Mouse (Mus musculus) layer of hippocampus, adult 8-10 months (tissue): Measurements from ENCODE around the gene Tex26. TPM values are rescaled to one million over a fixed set of nuclear protein-coding genes. Genes with fewer than 3 reads are reported as not detected.

Experiments
- DNase-seq, 2 experiments: peaks; one replicate each; pipeline ENCODE4 v3.0.0; 2022; ENCODE audit warnings: low spot score in 2 of 2
- total RNA-seq, 4 experiments: library from RNA; stranded (reverse); gene quantifications; 2 replicates each; pipeline ENCODE4 v1.2.4; 2022

The Tex26 gene
- total RNA-seq, 4 experiments from 2014 or later, result 0.23 TPM; not detected in 3

DNA sequence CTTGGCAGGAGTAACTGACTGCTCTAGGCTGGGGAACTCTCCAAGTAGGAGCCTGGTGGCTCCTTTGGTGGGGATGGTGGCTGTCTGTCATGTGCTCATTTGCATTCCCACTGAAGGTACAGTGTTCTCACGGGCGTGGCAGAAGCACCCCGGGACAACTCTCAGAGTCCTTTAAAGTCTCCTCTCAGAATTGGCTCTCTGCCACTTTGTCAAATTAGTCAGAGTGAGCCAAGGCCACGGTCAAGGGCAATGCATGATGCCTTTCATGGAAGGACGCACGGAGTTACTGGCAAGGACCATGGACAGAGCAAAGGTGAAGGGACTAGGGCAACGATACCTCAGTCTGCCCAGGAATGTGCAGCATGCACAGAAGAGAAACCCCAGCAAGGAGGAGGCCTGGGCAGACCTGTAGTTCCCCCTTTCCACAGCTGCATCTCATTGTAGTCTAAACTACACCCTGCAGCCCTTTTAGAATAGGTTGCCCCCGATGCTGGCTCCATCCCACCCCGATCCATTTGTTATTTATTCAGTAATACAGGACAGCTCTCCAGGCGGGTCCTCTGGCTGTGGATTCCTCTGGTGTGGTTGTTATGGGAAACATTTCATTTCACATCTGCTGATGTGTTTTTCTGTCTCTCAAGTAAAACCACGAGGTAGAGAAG, 49.0 kb downstream of the Tex26 start:
- no peak for DNase-seq

DNA sequence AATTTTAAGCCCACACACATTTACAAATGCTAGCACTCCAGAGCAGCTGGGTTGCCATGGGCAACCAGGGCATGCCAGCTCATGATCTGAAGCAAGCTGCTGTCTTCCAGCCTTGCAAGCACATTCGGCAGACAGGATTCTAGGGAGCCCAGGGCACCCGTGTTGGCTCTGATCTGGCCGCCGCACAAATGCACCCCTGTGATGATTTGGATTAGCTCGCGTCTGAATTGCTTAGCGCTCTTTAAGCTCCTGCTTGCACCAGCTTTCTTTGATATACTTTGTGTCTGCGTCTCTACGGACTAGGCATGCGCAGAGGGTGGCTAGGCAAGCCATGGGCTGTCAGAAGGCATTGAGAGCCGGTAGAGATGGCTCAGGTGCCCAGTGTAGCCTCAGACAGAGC, 49.7 kb downstream of the Tex26 start:
- DNase-seq, result peak; percentile 89

DNA sequence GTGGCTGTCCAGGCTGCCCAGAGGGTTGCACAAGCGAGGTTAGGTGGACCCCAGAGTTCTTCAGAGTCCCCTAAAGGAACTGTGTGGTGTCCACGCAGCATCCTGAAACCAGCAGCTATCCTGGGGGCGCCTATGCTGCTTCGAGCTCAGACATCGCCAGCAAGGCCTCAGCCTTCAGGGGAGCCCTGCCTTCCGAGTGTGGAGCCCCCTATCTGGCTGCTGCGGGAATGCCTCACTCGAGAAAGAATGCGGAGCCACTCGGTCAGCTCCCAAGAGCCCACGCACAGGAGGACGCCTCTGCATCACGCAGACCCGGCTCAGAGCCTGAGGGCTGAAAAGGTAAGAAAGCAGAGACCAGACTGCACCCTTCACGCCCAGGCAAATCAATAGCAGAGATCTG, 50.8 kb downstream of the Tex26 start:
- DNase-seq, result no peak

DNA sequence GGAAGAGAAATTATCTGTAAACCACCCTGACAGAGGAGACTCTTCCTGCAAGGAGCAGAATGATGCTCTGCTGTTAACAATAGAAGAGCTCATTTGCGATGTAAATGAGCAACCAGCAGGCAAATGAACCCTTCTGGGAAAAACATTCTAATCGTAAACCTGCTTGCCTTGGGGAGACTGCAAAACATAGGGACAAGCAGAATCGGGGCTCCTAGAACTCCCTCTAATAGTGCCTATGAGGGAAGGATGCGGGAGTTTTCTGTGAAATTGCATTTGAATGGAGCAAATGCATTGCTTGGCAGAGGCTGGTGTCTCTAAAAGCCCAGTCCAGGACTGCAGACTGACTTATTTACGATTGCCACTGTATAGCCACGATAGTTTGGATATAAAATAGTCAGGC, 56.2 kb downstream of the Tex26 start:
- no peak for DNase-seq

DNA sequence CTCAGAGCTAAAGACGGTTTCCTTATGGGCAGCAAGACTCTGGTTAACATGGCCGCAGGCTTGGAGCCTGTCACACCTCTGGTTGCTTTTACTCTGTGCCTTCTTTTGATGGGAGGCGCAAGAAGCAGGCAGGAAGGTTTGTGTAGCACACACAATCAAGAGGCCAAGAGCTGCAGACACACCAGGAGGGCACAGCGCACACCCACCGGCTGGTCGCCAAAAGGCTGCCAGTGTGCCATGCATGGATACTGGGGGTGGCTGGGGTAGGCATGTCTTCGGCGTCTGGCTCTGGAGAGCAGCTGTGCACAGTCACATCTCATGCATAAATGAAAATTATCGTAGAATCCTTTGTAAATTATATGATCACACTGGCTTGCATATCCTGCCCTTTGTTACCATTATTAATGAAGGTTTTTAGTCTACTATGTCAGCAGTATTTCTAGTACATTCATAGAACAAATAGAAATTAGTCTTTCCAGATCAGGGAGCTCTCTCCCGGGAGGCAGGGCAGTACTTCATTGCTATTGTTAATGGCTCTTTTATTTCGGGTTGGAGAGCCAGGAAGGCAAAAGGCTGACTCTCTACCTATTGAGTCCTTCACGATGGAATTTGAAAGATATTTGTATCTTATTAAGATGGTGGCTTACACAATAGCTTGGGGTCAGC, 57.1 kb downstream of the Tex26 start:
- no peak for DNase-seq

DNA sequence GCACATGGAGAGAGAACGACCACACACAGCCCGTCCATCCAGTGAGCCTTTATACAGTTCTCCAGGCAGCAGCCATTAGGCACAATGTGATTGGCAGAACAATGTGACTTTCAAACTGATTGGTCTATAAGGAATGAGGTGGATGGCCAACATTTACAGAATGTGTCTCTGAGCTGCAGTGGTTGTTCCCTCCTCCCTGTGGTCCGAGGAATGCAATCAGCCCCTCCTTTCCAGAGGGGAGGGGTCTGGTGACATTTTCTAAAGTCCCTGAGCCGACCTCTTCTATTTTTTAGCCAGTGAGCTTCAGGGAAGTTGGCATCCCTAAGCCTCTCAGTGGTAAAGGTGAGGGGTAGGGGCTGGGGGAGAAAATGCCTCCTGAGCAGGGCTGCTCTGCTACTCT, 60.5 kb downstream of the Tex26 start:
- DNase-seq, result no peak

DNA sequence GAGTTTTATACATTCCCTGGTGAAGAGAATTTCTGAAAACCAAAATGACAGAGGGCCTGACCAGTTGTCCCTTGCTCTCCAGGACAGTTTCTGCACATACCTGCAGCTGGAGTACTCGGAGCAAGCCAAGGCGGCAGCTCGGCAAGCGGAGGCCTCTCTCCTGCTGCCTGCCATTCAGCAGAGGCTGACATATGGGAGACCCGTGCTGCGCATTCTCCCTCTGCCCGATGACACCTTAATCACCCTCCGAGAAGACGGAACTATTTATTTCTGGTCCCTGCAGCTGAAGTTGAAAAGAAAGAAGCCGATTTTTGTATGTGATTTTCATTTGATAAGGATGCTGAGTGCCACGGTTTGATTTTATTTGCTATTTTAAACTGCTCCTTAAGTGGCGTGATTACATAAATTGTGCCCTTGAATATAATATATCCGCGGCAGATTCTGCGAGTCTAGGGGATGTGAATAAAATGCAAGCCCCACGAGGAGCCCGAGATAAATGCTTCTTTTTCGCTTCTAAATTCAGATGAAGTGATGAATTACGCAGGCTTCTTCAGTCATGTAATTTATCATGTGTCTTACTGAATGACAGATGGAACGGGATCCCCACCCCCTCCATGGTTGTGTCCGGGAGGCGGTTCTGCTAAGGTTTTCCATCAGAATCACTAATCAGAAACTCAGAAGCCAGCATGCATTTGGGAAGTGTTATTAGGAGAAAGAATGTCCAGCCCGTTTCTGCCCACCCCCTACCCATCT, 64.1 kb downstream of the Tex26 start:
- peak; percentile 58 to 65 for DNase-seq

DNA sequence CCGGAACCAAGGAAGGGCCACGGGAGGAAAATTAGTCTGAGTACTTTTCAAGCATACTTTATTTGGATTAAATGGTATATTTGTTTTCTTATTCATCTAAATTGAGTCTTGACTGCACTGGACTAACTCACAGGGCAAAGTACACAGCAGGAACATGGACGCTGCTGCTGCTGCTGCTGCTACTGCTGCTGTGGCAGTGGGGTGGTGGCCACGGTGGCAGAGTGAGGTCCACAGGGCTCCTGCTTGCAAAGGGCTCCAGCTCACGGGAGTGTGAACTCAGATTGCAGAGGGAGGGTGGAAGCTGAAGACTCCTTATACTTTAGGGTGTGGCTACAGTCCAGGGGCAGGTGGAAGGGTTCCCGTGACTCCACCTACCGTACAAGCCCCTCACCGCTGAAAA, 65.5 kb downstream of the Tex26 start:
- no peak for DNase-seq

DNA sequence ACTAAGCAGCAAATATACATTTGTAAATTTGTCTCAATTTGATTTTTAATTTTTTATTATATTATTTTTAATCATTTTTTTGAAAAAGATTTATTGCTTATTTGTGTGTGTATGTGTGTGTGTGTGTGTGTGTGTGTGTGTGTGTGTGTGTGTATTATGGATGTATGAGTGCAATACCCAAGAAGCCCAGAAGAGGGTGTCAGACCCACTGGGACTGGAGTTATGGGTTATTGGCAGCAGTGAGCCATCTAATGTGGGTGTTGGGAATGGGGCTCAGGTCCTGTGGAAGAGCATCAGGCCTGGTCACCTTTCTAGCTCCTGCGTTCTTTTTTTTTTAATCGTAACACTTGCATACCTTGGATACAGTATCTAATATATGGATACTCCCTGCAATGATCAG, 66.6 kb downstream of the Tex26 start:
- DNase-seq, result no peak

DNA sequence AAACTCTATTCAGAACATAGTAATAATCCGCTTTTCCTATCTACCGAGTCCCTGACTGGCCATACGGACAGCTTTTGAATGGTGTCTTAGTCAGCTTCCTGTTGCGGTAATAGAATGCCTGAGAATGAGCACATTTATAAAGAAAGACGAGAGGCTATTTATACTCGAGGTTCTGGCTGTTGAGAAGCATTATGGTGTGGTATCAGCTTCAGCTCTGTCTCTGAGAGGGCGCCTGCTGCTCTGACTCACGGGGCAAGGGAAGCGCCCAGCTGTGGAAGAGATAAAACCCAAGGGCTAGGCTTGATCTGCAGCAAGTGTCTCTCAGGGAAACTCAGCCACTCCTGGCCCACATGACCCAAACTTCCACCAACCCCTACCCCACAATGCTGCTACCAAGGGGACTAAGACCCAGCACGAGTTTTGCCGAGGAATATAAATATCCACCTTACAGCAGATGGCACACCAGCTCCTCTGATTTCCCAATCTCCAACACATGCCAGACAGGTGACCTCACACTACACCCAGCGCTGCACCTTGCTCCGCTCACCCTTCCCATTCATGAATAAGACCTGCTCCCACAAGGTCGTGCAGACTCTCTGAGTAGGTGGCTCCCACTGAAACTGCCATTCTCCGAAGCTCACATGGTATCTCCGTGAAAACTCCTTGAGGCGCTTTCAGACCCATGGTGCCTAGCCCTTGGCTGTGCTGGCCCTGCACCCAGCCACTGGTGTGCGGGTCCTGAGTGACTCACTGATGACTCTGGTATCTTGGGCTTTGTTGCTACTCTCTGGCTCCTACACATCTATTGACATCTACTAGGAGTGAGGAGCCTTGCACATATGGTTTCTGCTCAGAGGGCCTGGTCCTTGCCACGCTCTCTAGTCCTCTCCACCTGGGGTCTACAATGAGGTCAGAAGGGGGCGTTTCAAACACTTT, 68.9 kb downstream of the Tex26 start:
- no peak for DNase-seq

DNA sequence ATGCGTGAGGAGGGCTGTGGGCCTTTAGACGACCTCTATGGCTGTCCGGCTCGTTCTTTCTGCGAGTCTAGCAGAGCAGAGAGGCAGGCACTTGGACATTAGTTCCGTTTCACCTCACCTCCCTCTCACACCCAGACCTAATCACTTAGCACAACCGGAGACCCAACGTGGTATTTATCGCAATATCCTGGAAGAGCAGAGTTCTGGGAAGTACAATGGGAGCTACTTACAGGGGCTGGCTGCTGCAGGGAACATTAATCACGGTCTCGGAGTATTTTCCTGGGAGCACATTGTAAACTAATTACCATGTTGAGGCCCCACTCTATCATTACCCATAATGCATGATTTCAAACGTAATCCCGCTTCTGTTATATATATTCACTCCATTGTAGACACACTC, 70.9 kb downstream of the Tex26 start:
- no peak for DNase-seq

DNA sequence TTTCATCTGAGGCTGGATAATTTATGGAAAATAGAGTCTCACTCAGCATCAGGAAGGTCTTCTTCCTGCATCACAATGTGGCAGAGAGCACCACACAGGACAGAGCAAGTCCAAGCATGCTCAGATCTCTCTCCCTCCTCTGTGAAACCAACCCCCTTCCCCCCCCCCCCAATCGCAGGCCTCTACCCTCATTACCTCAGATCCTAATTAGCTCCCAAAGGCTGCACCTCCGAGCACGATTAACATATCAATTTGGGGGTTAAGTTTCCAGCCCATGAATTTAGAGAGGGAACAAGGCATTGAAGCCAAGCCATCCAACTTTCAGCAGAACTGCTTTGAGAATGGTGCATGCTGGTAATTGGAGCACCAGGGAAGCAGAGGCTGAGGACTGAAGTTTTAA, 73.2 kb downstream of the Tex26 start:
- DNase-seq, result no peak

DNA sequence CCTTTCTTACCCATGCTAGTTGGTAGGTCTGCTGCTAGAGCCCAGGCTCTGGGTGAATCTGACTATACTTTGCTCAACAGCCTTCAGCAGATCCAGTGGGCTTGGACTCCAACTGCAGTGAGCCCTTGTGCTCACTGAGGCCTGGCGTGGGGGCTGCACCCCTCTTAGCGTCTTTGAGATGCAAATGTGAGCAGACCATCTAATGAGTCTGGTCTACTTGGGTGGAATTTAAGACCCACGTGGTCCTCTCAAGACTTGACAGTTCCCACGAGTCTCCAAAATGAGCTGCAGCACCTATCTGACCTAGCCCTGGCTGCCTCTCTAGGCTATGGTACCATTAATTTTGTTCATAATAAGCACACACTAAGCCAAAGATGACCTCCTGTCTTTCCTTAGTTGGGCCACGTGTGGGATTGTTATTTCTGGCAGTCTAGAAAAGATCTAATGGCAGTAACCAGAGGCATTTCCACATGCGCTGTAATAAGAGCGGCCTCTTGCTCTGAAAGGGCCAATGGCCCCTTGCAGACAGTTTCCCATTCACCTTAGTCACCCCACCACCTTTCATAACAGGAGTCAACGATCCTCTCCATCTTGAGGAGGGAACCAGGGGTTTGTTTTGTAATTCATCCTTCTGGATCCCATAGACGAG, 74.1 kb downstream of the Tex26 start:
- no peak for DNase-seq

DNA sequence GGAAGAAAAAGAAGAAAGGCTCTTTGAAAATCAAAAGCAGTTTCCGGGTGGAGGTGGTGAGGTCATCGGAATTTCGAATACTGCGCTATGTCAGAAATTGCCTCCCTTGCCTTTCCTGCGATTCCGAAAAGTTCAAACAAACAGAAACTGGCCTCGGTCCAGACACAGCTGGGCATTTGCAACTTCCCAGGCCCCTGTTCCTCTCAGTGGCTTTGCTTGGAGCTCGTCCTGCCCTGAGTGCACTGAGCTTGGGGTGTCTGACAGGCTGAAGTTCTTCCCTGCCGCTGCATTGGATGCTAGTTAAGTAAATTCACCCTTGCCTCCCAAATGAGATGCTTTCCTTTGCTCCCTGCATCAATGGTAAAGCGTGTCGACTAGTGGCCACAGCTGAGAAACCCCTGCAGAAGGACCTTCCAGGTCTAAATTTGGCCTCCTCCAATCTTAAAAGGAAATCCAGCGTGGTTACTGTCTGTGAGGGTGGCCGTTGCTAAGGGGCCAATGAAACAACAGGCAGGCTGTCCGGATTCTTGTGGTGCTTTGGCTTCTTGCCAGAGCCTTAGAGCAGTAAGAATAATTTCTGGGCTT, 74.7 kb downstream of the Tex26 start:
- DNase-seq, result no peak

DNA sequence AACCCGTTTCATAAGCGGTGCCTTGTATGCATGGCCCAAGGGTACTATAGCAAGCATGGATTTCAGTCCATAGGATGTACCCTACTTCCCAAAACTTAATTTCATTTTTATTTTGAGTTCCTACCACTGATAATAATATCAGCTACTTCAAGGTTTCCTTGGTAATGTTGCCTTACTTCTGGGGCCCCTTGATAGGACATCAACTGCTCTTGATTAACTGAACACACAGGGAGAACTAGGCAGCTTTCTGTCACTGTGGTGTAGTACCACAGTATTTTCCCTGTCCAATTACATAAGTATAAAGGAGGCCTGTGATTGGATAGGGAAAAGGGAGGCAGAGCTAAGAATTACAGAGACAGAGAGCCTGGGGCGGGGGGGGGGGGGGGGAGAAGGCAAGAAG, 75.4 kb downstream of the Tex26 start:
- DNase-seq, result no peak

DNA sequence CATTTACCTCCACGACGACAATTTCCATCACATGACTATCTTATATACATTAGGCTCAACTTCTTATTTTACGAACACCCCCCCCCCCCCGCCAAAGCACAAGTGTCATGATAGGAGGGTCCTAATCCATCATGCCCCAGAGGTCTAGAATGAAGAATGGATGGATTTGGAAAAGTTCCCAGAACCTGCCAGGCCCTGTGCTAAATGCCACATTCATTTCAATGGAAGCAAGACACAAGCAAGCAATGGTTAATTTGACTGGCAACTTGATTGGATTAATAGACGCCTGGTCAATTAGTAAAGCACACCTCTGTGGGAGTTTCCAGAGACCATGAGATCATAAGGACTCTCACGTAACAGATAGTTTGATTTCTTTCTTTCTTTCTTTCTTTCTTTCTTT, 77.7 kb downstream of the Tex26 start:
- no peak for DNase-seq
